Mouse (Mus musculus) bone marrow, adult 2 months (tissue): ENCODE measurements around the gene Sh3pxd2a. TPM values are rescaled to one million over a fixed set of nuclear protein-coding genes. Genes with fewer than 3 reads are reported as not detected.

Experiments used
- H3K27ac ChIP-seq: fragments of 200-500 bp; 2 replicates; pipeline ENCODE4 v1.5.1; 2012; ENCODE audit warnings: low read depth, mild to moderate bottlenecking, control low read depth, inconsistent platforms, low read length; ENCODE audit not compliant: control insufficient read depth, poor library complexity, insufficient read depth
- H3K4me1 ChIP-seq: fragments of 200-500 bp; 2 replicates; pipeline ENCODE4 v1.6.1; 2011; ENCODE audit warnings: low read length; ENCODE audit not compliant: control insufficient read depth, insufficient read depth
- H3K4me3 ChIP-seq: fragments of 200-500 bp; replicated peaks from 2 replicates; pipeline ENCODE3; 2011; ENCODE audit warnings: mild to moderate bottlenecking, low read depth, low read length, control low read depth; ENCODE audit not compliant: control insufficient read depth
- CTCF ChIP-seq: fragments of 200-500 bp; IDR thresholded peaks from 2 replicates; pipeline ENCODE4 v1.5.1; 2011; ENCODE audit warnings: low read length, control low read depth; ENCODE audit not compliant: control insufficient read depth, insufficient read depth
- POLR2A ChIP-seq: fragments of 200-500 bp; IDR thresholded peaks from 2 replicates; pipeline ENCODE4 v1.6.1; 2011; ENCODE audit warnings: low read depth, mild to moderate bottlenecking, control low read depth, low read length, borderline replicate concordance; ENCODE audit not compliant: control insufficient read depth
- WGBS: fragments of 180-500 bp; shearing (Covaris S2); methylation state at CpG from one replicate; pipeline ENCODE4 v1.1.7; 2018; 5-methylcytosine and 5-hydroxymethylcytosine counted together
- polyA plus RNA-seq: library from polyadenylated mRNA; stranded (reverse); fragments of >200 nt; gene quantifications from 2 replicates; pipeline ENCODE4 v1.2.4, GENCODE M21; 2011; ENCODE audit warnings: low replicate concordance; ENCODE audit not compliant: missing spikeins, insufficient read depth, insufficient read length

Gene Sh3pxd2a
- polyA plus RNA-seq, 1 experiment, result 8.3 TPM

DNA sequence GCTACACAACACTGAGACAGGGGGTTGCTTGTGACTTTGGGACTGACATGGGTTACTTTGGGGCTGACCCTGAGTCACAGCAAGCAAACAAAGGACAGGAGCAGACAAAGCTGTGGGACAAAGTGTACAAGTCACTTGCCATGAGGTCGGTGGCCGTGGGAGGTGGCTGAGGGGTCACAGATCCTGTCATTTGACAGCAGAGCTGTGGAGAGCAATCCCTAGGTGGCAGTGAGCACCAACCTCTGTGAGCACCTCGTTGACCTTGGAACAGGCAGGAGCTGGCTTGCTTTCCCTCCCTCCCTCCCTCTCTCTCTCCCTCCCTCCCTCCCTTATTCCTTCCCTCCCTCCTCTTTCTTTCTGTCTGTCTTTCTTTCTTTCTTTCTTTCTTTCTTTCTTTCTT, 95.2 kb downstream of the Sh3pxd2a start:
- Histone ChIP-seq H3K4me3 (no peak overlapping the region), H3K27ac (no peak overlapping the region), H3K4me1 (no peaks in the 10 kb centered on the region)
- TF ChIP-seq POLR2A, result no peak
- TF ChIP-seq CTCF, result no peak
- 69% methylated on average over 3 of the region's 3 CpGs for whole genome bisulfite sequencing

DNA sequence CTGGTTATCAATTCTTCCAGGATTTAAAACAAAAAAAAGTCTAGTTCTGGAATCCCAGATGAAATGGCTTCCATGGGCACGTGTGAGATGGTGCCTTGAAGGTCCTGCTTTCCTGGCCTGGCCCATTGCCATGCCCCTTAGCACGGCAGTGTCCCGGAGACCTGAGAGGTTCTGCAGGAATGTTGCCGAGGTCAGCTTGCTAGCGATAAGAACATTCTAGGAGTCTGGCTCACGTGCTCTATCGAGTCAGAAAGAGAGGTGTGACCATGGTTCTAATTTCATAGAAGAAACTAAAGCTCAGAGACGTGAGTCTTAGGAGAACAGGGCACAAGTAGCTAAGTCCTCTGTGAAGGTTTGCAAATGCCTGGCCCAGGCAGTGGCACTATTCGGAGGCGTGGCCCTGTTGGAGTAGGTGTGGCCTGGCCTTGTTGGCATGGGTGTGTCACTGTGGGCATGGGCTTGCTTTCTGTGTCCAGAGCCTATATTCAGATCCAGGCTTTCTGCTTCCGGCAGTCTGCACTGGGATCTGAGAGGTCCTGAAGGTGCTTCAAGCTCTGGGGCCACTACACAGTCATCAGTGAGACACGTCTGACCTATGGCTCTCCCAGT, 96.8 kb downstream of the Sh3pxd2a start:
- TF ChIP-seq CTCF, result no peak
- no peak for TF ChIP-seq POLR2A
- 87% methylated on average over 12 of the region's 12 CpGs for WGBS
- Histone ChIP-seq H3K27ac (no peak overlapping the region), H3K4me1 (no peaks in the 10 kb centered on the region), H3K4me3 (no peak overlapping the region)

DNA sequence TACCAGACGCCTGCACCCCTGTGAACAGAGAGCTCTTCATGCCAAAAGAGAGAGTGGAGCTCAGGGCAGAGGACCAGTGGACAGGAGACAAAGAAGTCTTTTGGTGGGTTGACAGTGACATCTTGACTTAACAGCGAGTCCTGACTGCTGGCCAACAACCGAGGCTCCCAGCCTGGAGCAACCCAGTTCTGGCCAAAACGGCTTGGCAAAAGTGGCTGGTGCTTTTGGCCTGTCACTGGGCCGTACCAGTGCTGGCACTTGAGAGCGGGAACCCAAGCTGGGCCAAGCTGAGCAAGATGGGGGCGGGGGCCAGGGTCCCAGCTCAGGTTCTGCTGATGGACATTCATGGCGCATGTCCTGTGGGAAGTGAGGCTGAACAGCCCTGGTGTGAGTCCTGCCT, 97.6 kb downstream of the Sh3pxd2a start:
- 81% methylated on average over 8 of the region's 8 CpGs for WGBS
- no peak for TF ChIP-seq POLR2A
- TF ChIP-seq CTCF, result no peak
- H3K27ac ChIP-seq, result no peak overlapping the region
- no peak overlapping the region for H3K4me3 ChIP-seq
- H3K4me1 ChIP-seq, result no peaks in the 10 kb centered on the region

DNA sequence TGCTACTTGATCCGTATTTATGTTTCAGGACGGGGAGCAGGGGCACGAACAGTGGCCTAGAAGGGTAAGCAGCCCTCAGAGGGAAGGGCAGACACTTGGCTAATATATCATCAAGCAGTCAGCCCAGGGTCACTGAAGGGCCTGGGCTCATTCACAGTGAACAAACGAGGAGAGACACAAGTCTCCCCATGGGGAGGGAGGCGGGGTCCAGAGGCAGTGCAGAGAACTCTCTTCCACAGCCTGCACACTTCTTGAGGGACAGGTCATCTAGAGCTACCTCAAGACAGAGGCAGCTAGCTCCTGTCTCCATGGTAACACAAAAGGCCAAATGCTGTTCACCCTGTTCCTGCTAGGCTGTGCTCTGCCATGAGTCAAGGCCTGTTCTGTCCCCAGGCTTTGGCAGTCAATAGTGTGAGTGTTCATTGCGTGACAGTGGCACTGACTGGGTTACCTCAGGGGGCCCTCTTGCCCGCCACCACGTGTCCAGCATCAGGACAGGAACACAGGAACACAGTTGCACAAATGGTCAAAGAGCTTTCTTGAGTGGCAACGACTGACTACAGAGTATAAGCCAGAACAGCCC, 101.0 kb downstream of the Sh3pxd2a start:
- H3K4me3 ChIP-seq, result no peak overlapping the region
- WGBS, result 78% methylated on average over 9 of the region's 9 CpGs
- no peak for TF ChIP-seq CTCF

DNA sequence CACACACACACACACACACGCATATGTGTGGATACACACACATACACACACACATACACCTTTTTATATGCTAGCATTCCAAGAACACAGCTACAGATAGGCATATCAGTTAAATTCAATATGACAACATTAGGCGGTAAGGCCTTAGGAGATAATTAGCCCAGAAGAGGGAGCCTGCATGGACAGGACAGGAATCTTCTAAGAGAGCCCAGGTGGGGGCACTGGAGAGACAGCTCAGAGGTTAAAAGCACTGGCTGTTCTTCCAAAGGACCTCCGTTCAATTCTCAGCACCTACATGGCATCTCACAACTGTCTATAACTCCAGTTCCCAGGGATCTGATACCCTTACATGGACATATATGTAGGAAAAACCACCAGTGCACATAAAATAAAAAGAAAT, 103.3 kb downstream of the Sh3pxd2a start:
- 78% methylated on average over 3 of the region's 3 CpGs for WGBS
- TF ChIP-seq POLR2A (no peak), CTCF (no peak)
- Histone ChIP-seq H3K27ac (no peak overlapping the region), H3K4me1 (peaks cover 2% of the 10 kb centered on the region; the same call in 1 of the 2 replicates), H3K4me3 (no peak overlapping the region)

More for the DNA sequence above, 101.0 kb downstream of the Sh3pxd2a start:
- no peak overlapping the region for H3K27ac ChIP-seq
- peaks cover 2% of the 10 kb centered on the region; the same call in 1 of the 2 replicates for H3K4me1 ChIP-seq

DNA sequence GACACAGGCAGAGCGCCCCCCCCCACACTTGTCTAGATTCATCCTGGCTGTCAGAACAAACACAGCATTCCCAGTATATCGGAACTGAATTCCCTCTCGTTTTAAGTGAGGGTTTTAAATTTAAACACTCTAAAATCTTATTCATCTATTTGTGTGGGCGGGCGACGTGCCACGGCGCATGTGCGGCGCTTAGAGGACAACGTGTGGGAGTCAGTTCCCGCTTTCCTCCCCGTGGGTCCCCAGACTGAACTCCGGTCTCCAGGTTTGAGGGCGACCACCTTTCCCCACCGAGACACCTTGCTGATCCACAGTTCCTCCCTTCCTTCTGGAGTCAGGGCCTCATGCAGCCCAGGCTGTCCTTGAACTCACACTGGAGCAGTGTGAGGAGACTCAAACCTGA, 104.2 kb downstream of the Sh3pxd2a start:
- Histone ChIP-seq H3K27ac (no peak overlapping the region), H3K4me1 (peaks cover 2% of the 10 kb centered on the region; the same call in 1 of the 2 replicates), H3K4me3 (no peak overlapping the region)
- WGBS, result 89% methylated on average over 16 of the region's 16 CpGs
- TF ChIP-seq CTCF, result no peak
- no peak for TF ChIP-seq POLR2A

DNA sequence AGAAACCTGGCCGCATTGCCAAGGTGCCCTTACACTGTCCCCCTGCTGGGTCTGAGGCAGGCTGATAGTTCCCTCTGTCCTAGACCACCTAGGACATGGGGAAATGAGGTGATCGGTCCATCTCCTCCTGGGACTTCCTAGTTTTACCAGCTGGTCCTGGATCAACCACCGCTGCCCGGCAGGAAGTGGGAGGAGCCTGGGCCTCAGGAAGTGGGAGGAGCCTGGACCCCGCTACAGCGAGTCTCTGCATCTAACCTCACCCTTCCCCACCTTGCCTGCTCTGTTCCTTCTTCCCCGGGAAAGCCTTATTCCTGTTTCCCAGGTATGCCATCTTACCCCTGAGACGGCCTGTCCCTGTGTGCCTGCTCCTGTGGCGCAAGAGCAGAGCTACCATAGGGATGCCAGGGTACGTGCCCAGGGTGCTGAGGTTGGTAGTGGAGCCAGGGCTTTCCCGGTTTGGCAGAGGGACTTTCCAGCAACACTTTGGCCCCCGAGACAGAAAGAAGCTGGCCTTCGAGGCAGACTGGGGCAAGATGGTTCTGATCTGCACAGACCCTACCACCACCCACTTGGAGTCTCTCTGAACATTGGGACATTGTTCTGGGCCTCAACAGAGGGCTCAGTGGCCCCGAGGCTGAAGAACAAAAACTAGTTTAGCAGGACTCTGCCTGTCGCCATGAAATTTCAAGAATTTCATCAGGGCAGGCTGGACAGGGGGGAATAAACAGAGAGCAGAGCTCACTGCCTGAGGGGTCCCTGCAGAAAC, 104.9 kb downstream of the Sh3pxd2a start:
- Histone ChIP-seq H3K27ac (no peak overlapping the region), H3K4me3 (peak overlapping the region; percentile 13), H3K4me1 (peaks cover 2% of the 10 kb centered on the region; the same call in 1 of the 2 replicates)
- WGBS, result 16% methylated on average over 15 of the region's 15 CpGs
- no peak for TF ChIP-seq CTCF
- TF ChIP-seq POLR2A, result no peak

DNA sequence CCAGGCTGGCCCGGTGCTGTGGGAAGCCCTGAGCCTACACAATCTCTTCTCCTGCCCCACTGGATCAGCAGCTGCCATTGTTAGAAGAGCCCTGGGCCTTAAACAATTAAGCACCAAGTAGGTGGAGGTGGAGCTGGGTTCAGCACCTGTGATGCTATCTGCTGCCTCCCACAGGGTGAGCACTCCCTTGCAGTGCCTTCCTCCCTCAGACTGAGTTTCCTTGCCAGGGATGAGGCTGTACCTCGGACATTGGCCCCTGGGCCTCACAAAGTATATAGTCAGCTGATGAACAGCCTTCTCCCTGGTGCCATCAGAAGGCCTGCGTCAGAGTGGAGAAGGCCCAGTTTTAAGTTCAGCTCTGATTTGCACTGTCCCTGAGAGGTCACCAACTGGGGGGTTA, 106.9 kb downstream of the Sh3pxd2a start:
- H3K4me1 ChIP-seq, result peaks cover 2% of the 10 kb centered on the region; the same call in 1 of the 2 replicates
- WGBS, result 87% methylated on average over 3 of the region's 3 CpGs

More for the DNA sequence above, 106.9 kb downstream of the Sh3pxd2a start:
- TF ChIP-seq CTCF, result no peak
- TF ChIP-seq POLR2A, result no peak
- Histone ChIP-seq H3K4me3 (no peak overlapping the region), H3K27ac (no peak overlapping the region)
